In the genomic region with DNA sequence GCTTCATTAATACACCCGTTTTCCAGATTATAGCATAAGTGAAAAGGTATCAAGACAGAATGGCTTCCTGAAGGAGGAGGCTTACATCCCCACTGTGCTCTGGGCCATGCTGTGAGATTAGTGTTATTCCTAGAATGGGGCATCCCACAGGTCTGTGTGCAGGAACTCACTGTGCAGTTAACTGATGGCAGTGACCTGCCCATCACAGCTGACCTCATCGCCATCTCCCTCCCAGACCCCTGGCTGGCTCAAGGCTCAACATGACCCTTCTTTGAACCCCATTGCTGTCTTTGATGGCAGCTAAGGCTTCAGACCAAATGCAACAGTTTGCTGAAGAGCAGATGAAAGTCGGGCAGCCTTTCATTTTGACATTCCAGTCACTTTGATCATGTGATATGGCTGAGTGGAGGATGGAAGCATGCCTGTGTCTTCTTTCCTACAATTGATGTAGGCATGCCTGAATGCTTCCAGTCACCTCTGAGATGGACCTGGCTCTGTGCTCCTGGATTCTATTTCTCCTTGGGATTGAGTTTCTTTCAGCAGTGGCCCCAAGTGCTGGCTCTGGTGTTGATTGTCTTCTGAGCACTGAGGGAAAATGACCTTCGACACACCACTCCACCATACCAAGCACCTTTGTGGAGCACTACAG, we compare ENCODE assay signal across 19 mouse cellular contexts.
"Had no signal": no experiment of that assay in that cellular context is flagged by ENCODE, and none has a peak within 500 bp of the region (broad histone marks: within the 10 kb centered on the region; RNA-seq: fewer than 3 reads in every experiment).

No protein-coding gene starts in this region.

- H3K4me3 ChIP-seq: midbrain, embryonic 10.5 days; midbrain, embryonic 12.5 days; myocyte; neural tube, embryonic 13.5 days; neural tube, embryonic 15.5 days had no signal

- H3K27ac ChIP-seq: midbrain, embryonic 10.5 days; midbrain, embryonic 12.5 days; neural tube, embryonic 13.5 days; neural tube, embryonic 15.5 days had no signal

- H3K9ac ChIP-seq: lung, embryonic 14.5 days; midbrain, embryonic 12.5 days; neural tube, embryonic 13.5 days; neural tube, embryonic 15.5 days had no signal

- H3K9me3 ChIP-seq: midbrain, embryonic 10.5 days; midbrain, embryonic 12.5 days; neural tube, embryonic 13.5 days; neural tube, embryonic 15.5 days had no signal

- H3K4me2 ChIP-seq: lung, embryonic 14.5 days; midbrain, embryonic 12.5 days; neural tube, embryonic 13.5 days; neural tube, embryonic 15.5 days had no signal

- DNase-seq: lung, adult 18-20 months; lung, embryonic 14.5 days; lung, postnatal 10 days; lung, postnatal 4 days; midbrain, embryonic 14.5 days; retina, postnatal 1 day; right cerebral cortex, adult 18-20 months; right cerebral cortex, postnatal 25 days; right cerebral cortex, postnatal 4 days; spleen, adult 18-20 months; thymus, adult 18-20 months; thymus, postnatal 14 days; thymus, postnatal 36 days had no signal

- H3K27me3 ChIP-seq: midbrain, embryonic 12.5 days; neural tube, embryonic 13.5 days; neural tube, embryonic 15.5 days had no signal

- ATAC-seq: midbrain, embryonic 16.5 days had no signal
